8 mouse cellular contexts compared by ENCODE assay signal in the genomic region with DNA sequence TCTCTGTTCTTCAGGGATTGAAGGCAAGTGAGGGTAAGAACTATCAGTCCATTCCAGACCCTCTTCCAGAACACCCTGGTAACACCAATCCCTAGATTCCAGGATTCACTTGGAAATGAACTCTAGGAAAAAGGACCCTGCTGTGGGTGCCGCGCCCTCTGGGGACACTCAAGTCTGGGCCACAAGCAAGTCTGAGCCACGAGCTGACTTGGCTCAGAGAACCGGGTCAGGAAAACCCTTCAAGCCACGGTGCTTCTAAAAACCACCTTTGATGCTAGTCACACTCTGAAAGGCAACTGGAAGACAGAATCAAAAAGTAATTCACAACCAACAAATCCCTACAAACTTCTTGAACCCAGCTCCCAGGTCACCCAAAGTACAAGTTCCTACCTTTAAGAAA. TPM values are rescaled to one million over a fixed set of nuclear protein-coding genes. Genes with fewer than 3 reads are reported as not detected.
DNase-seq lines count a peak whose midpoint lies in the region; ATAC-seq lines count a peak whose summit lies in the region.

No protein-coding gene starts in this region.

- peaks cover 3% of the 10 kb centered on the region; the same call in 1 of the 2 replicates for H3K4me1 ChIP-seq in neural tube, embryonic 11.5 days (ENCODE audit: control insufficient read depth, insufficient read depth, low read length)
- peaks cover 27% of the 10 kb centered on the region for H3K4me1 ChIP-seq in limb, embryonic 15.5 days
- peaks cover 21% of the 10 kb centered on the region for H3K4me1 ChIP-seq in stomach, embryonic 15.5 days

- 29% methylated on average over 5 of the region's 5 CpGs for WGBS in neural tube, embryonic 11.5 days
- WGBS in limb, embryonic 15.5 days = 22% methylated on average over 5 of the region's 5 CpGs
- WGBS in stomach, embryonic 15.5 days = 9% methylated on average over 5 of the region's 5 CpGs

- DNase-seq in CD4-positive, CD25-positive, alpha-beta regulatory T cell, adult 2 months (ENCODE audit: low read depth, low spot score) = peak; percentile 22
- DNase-seq in neural tube, embryonic 11.5 days (ENCODE audit: low spot score) = peak; percentile 17
- DNase-seq in neural tube, embryonic 10.5 days (ENCODE audit: extremely low spot score, low spot score) = no peak
- no peak for DNase-seq in embryo, embryonic 11 days
- no peak for DNase-seq in B cell, adult 2 months

- no peaks in the 10 kb centered on the region for H3K36me3 ChIP-seq in neural tube, embryonic 11.5 days (ENCODE audit: control insufficient read depth, insufficient read depth, low read length)
- peaks cover 4% of the 10 kb centered on the region for H3K36me3 ChIP-seq in limb, embryonic 15.5 days
- H3K36me3 ChIP-seq in stomach, embryonic 15.5 days = 0 out of 2 replicates have a peak, but pooled peaks cover 6% of the 10 kb centered on the region

- no peak for ATAC-seq in CD4-positive, CD25-positive, alpha-beta regulatory T cell, adult 4 months
- ATAC-seq in neural tube, embryonic 11.5 days (ENCODE audit: insufficient read depth, low FRiP score, low TSS enrichment) = no peak
- ATAC-seq in limb, embryonic 15.5 days (ENCODE audit: insufficient number of reproducible peaks, low FRiP score, low TSS enrichment, low read depth) = no peak
- no peak for ATAC-seq in stomach, embryonic 15.5 days (ENCODE audit: insufficient read depth, low FRiP score, low read depth)

- H3K9me3 ChIP-seq in neural tube, embryonic 11.5 days (ENCODE audit: control insufficient read depth, low read length) = no peaks in the 10 kb centered on the region
- no peaks in the 10 kb centered on the region for H3K9me3 ChIP-seq in limb, embryonic 15.5 days
- H3K9me3 ChIP-seq in stomach, embryonic 15.5 days = no peaks in the 10 kb centered on the region

- no peak overlapping the region; the same call in 1 of the 2 replicates for H3K9ac ChIP-seq in neural tube, embryonic 11.5 days (ENCODE audit: low read length)
- H3K9ac ChIP-seq in limb, embryonic 15.5 days = peak overlapping the region; percentile 53
- peak overlapping the region; percentile 47; the same call in 1 of the 2 replicates for H3K9ac ChIP-seq in stomach, embryonic 15.5 days

- no peak overlapping the region for H3K27ac ChIP-seq in neural tube, embryonic 11.5 days (ENCODE audit: low read depth, low read length)
- peak overlapping the region; percentile 81 for H3K27ac ChIP-seq in limb, embryonic 15.5 days
- H3K27ac ChIP-seq in stomach, embryonic 15.5 days = peak overlapping the region; percentile 83

- no peaks in the 10 kb centered on the region for H3K27me3 ChIP-seq in neural tube, embryonic 11.5 days (ENCODE audit: control insufficient read depth, insufficient read depth, low read length)
- no peaks in the 10 kb centered on the region for H3K27me3 ChIP-seq in limb, embryonic 15.5 days
- no peaks in the 10 kb centered on the region for H3K27me3 ChIP-seq in stomach, embryonic 15.5 days (replicated peaks)

- H3K4me2 ChIP-seq in neural tube, embryonic 11.5 days (ENCODE audit: low read depth) = peak overlapping the region; percentile 65
- peak overlapping the region; percentile 72 for H3K4me2 ChIP-seq in limb, embryonic 15.5 days
- H3K4me2 ChIP-seq in stomach, embryonic 15.5 days = peak overlapping the region; percentile 80

- peak overlapping the region; percentile 62 for H3K4me3 ChIP-seq in neural tube, embryonic 11.5 days (ENCODE audit: low read depth, low read length)
- peak overlapping the region; percentile 84 for H3K4me3 ChIP-seq in limb, embryonic 15.5 days
- H3K4me3 ChIP-seq in stomach, embryonic 15.5 days (replicated peaks) = peak overlapping the region; percentile 85

RNA-seq across cellular contexts. Expression of a gene that starts 0.8 kb away (rescaled TPM):
- polyA plus RNA-seq in CD4-positive, CD25-positive, alpha-beta regulatory T cell, adult 4 months (2017; shearing (Covaris generic)) = 10 to 100 TPM in 1 of 2 experiments, 1 to 10 TPM in 1; 9.9 to 11.8 TPM
- polyA plus RNA-seq in neural tube, embryonic 11.5 days (2014; fragmentation: Nextera tagmentation; extraction: Ambion mirVana) = 78.6 and 84.1 TPM in 2 replicates
- 135 and 136 TPM in 2 replicates for polyA plus RNA-seq in limb, embryonic 15.5 days (2015; fragmentation: Nextera tagmentation; extraction: Ambion mirVana)
- 139 and 155 TPM in 2 replicates for polyA plus RNA-seq in stomach, embryonic 15.5 days (2015; fragmentation: Nextera tagmentation; extraction: Ambion mirVana)

RNA-seq across cellular contexts. Expression of a gene that starts 22.2 kb away (rescaled TPM):
- 10 to 100 TPM; 24.9 to 25.4 TPM for polyA plus RNA-seq in CD4-positive, CD25-positive, alpha-beta regulatory T cell, adult 4 months (2017; shearing (Covaris generic))
- polyA plus RNA-seq in neural tube, embryonic 11.5 days (2014; fragmentation: Nextera tagmentation; extraction: Ambion mirVana) = 23.1 and 23.7 TPM in 2 replicates
- polyA plus RNA-seq in limb, embryonic 15.5 days (2015; fragmentation: Nextera tagmentation; extraction: Ambion mirVana) = 24.6 and 27.1 TPM in 2 replicates
- 22.2 and 22.9 TPM in 2 replicates for polyA plus RNA-seq in stomach, embryonic 15.5 days (2015; fragmentation: Nextera tagmentation; extraction: Ambion mirVana)

Comparison
In these comparisons a context has a peak if more than half of its experiments do, and no peak if none do; other contexts are left out.
1. DNase-seq: peak in CD4-positive, CD25-positive, alpha-beta regulatory T cell, adult 2 months (single experiment) and neural tube, embryonic 11.5 days (single experiment); none in neural tube, embryonic 10.5 days (single experiment), embryo, embryonic 11 days (single experiment) and B cell, adult 2 months (0 of 2).
2. Peak in every context shown above with its lines, with median percentiles within 50 percentile points of each other: H3K4me2 ChIP-seq and H3K4me3 ChIP-seq.